Mouse (Mus musculus) kidney, postnatal 25 days (tissue): ENCODE measurements at regions not wholly inside any gene's neighbourhood (a gene's known extent, or its start where the extent isn't known, plus 50 kb on each side); places are given as distances from the start of the nearest gene placed in this dataset.
"Not testable (repeated sequence)": the region's sequence is repeated elsewhere in the genome, so short reads cannot be mapped to it uniquely, and the experiment has no call there.

Source experiments
- DNase-seq, 2 experiments: peaks; one replicate each; pipeline ENCODE4 v3.0.0; 2021; ENCODE audit warnings: mixed read lengths in 2 of 2

DNA sequence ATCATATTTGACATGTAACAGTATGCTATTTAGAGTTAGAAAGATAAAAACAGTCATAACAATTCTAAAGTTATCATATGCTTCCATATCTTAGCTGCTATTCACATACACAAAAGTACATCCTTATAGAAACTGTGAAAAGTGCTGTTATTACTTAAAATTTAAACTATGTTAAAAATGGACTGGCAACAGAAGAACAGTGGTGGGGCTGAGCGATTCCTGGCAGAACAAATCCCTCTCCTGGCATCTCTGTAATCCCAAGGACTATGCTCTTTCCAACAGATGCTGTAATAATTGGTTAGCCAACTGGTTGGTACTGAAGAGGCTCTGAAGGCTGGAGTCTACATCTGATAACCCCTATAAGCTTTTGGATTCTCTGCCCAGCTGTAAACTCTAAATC lies 393.0 kb upstream of the Slc39a10 start:
- no peak for DNase-seq

DNA sequence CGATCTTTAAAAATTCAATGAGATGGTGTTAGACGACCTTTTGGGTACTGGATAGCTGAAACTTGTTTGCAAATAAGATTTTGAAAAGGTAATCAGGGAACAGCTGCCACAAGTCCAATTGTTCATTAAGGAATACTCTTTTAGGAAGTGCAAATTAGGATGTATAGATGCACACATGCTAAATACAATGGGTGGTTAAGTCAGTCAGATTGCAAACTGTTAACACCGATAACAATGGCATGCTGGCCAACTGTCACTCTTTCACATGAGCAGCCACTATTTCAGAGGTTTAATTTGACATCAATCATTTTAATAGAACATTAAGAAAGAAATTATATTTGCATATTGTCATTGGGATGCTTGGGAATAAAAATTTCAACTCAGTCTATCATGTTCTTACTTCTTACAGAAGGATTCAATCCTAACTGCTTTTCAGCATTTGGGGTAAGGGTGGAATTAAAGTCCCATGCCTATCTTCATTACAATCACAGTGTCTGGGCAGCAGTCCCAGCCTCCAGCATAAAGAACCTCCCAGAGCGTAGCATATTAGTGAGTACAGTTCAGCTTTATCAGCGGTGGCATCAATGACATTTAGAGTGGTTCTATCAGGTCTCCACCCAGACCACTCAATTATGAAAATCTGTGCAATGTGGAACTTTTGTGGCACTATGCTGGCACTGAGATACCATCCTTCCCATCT lies 385.8 kb upstream of the Slc39a10 start:
- no peak for DNase-seq

DNA sequence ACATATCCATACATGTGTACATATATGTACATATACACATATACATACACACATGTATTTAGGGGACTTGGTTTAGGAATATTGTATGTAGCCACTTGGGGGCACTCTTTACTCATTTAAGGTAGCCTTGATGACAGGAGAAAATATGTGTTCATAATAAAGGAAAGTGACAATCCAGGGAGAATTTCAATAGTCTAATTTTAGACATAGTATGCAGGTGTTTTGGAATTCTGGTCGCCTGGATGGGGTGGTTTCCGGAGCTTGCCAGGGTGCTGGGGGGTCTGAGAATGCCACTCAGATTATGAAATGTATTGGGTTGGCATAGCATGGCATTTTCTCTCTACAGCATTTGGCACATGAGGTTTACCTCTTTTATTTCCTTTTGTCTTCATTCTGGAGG lies 385.2 kb upstream of the Slc39a10 start:
- DNase-seq = no peak

DNA sequence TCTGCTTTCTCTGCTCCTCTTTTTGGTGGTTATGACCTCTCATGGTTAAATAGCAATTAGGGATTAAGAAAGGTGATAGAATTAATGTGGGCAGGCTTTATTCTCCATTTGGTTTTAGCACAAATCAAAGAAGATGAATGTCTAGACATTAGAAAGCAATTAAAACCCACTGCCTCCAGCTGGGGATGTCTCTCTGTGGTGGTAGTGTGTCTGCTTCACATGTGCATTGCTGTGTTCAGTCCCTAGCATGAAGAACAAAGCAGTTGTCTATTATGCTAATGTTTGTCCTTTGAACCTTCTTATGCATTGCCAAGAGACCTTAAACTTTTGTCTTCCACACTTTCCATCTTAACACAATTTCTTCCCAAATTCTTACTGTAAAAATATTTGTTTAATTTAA lies 379.5 kb upstream of the Slc39a10 start:
- no peak for DNase-seq

DNA sequence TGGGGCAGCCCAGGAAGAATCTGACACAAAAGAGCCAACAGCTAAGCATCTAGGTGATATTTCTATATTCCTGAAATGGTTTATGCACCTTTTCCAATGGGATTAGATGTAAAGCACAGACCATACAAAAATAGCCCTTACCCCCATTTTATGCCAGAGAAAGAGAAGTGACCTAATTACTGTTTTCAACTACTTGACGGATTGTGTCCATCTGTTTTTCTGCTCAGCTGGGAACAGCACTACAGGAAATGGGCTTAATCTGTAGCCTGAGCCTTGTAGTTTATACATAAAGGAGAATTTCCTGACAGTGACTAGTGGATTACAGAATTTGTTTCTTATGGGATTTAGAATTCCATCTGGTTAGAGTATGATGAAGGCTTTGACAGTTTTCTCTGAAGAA lies 371.0 kb upstream of the Slc39a10 start:
- no peak for DNase-seq

GRCm38 (mm10) chr1:47261505-47262130 lies 369.0 kb upstream of the Slc39a10 start:
- no peak for DNase-seq

DNA sequence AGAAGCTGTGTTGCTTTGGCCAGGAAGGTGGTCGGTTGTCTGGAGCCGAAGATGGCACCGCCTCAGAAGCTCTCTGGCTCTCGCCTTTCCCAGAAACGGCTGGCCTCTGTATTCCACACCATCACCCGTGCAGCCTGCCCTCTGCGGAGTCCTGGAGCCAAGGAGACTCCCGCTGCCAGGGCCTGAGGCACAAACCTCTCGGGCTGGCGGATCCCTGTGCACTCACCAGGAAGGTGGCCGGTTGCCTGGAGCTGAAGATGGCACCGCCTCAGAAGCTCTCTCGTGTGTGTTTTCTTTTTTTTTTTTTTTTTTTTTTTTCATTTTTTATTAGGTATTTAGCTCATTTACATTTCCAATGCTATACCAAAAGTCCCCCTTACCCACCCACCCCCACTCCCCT lies 358.1 kb upstream of the Slc39a10 start:
- DNase-seq = not testable (repeated sequence)

- DNase-seq = no peak
Measured at GRCm38 (mm10) chr1:47217088-47217487, 324.4 kb upstream of the Slc39a10 start.

- no peak for DNase-seq
Measured at GRCm38 (mm10) chr1:47216419-47217002, 323.9 kb upstream of the Slc39a10 start.

DNA sequence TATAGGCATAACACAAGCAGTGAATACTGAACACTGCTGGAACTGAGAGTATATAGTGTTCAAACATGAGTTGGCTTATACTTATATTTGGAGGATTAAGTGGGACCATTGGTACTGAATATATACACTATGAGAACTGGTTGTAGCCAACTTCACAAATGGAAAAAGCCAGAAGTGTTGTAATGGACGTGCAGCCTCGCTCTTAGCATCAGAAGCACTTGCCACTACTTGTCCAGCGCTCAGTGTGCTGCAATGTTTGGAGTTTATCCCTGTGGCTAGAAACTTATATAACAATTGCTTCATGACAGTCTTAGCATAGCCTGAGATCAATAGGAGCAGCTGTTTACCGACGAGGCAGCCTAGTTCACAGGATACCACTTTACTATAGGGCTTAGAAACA lies 320.8 kb upstream of the Slc39a10 start:
- no peak for DNase-seq

GRCm38 (mm10) chr1:47193001-47193400 lies 300.3 kb upstream of the Slc39a10 start:
- DNase-seq = no peak

DNA sequence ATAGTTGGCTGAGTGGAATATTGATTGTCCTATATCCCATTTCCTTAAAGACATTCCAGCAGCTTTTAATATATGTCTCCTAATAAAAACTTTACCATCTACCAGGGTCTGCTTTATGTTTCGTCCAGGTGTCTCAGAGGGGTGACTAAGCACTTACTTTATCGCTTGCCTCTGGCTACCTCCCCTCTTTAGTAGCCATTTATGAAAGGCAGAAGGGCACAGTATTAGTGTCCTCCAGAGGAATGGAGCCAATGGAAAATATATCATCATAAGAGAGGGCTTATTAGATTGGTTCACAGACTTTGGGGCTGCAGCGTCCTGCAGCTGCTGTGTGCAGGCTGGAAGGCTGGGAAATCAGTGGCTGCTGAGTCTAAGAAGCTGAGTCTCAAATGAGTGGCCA lies 271.8 kb upstream of the Slc39a10 start:
- no peak for DNase-seq

DNA sequence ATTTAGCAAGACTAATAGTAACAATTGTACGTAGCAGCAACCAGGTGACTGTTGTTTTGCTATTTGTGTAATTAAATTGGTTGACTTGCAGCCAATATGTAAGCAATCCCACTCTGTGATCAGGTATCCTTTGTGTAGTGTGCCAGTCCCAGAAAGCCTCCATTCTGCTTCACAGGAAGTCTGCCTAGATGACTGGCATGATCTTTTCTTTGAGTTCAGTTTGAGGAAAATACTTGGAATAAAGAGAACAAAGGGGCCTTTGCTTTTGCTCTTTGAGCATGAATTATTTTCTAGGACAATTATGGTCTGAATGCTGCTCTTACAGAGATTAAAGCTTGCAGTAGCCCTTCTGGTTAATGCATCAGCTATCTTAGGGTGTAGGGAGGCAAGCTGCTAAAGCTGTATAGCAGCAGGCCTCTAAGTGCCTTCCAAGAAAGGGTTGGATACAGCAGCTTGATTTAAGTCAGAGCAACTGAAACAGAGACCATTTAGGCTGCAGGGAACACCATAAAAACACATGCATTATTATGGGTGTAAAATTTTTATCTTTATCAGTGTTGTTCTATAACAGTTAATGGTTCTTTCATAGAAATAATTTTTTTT lies 271.3 kb upstream of the Slc39a10 start:
- no peak for DNase-seq

DNA sequence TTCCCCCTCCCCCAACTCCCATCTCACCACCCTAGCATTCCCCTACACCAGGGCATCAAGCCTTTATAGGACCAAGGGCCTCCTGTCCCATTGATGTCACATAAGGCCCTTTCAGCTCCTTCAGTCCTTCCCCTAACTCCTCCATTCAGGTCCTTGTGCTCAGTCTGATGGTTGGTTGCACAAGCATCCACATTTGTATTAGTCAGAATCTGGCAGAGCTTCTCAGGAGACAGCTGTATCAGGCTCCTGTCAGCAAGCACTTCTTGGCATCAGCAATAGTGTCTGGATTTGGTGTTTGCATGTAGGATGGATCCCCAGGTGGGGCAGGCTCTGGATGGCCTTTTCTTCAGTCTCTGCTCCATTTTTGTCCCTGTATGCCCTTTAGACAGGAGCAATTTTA lies 237.4 kb upstream of the Slc39a10 start:
- not testable (repeated sequence) for DNase-seq

DNA sequence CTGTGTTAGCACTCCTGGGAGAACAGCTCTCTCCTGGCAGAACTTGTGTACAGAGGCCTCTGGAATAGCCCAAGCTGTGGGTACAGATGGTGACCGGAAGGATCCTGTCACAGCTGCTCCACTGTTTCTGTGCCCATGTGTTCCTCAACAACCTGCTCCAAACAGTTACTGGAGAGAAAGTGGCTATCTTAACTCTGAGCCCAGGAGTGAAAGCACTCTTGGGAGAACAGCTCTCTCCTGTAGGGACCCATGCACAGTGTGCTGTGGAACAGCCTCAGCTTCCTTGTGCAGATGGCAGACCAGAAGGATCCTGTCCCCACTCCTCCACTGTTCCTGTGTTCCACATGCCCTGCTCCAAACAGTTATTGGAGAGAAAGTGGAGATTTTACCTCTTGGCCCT lies 227.0 kb upstream of the Slc39a10 start:
- no peak for DNase-seq

DNA sequence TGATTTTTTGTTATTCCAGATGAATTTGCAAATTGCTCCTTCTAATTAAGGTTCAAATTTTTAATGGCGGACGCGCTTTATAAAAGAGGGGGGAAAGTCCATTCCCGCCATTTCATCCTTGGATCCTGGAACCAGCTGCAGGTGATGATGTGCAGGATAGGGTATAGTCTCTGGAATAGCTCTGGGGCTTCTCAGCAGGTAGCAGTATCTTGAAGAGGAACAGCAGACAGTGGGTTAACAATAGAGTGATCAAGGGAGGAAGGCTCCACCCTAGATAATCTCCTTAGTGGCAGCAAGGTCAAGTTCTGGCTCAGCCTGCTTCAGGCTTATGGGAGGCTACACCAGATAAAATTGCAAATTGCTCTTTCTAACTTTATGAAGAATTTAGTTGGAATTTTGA lies 224.0 kb upstream of the Slc39a10 start:
- not testable (repeated sequence) for DNase-seq

DNA sequence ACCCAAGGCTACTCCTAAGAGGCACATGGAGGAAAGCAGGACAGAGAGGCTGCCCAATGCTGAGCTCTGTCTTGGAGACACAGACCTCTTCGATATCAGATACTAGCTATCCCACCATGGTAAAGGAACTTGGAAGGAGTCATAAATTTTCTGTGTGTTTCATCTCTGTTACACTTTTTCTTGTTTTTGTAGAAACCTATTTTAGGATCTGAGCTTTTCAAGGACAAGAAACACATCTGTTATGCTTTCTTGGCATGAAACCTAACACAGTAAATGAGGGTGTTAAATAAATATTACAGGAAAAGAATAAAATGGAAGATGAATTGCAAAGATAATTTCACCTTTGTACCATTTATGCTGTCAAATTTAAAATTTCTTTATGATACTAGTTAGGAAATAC lies 219.8 kb upstream of the Slc39a10 start:
- DNase-seq = no peak

DNA sequence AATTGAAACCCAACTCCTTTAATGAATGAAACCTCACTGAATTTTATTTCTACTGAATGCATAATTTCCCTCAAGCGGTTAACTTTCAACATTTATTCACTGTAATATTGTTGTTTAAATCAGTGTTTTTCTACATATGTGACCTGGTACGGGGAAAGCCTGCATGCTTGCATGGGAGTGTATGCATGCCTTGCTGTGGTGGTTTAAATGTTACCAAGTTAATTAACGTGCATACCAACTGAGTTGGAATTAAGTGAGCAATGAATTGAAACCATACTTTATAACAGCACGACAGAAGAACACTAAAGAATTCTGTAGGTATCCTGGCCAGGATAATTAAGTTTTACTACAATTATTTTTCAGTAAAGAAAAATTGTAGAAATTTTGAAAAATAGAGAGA lies 211.4 kb upstream of the Slc39a10 start:
- no peak for DNase-seq

DNA sequence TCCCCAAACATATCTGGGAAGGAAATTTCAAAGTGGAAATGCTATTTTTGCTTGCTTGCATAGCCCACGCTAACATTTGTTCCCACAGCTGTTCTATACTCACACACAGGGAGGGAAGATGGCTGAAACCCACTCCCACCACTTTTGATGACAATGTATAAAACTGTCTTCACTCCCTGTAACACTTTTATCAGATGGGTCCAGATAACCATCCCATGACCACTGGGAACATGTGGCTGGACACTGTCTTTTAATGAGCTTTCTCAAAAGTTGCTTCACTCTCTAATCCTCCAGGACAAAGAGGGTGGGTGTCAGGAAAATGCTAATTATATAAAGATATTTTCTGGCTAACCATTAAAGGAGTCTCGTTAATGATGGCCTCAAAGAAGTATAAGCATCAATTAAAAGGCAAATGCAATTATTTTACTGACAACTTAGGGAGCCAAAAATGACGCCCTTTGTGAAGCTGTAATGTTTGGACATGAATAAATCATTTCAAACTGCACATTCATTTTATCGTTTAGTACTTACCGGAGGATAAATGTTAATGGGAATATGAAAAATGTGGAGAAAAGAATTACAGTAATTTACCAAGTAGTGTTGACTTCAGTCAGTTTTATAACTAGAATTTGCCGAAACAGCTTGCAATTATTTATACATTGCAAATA lies 210.8 kb upstream of the Slc39a10 start:
- no peak for DNase-seq

DNA sequence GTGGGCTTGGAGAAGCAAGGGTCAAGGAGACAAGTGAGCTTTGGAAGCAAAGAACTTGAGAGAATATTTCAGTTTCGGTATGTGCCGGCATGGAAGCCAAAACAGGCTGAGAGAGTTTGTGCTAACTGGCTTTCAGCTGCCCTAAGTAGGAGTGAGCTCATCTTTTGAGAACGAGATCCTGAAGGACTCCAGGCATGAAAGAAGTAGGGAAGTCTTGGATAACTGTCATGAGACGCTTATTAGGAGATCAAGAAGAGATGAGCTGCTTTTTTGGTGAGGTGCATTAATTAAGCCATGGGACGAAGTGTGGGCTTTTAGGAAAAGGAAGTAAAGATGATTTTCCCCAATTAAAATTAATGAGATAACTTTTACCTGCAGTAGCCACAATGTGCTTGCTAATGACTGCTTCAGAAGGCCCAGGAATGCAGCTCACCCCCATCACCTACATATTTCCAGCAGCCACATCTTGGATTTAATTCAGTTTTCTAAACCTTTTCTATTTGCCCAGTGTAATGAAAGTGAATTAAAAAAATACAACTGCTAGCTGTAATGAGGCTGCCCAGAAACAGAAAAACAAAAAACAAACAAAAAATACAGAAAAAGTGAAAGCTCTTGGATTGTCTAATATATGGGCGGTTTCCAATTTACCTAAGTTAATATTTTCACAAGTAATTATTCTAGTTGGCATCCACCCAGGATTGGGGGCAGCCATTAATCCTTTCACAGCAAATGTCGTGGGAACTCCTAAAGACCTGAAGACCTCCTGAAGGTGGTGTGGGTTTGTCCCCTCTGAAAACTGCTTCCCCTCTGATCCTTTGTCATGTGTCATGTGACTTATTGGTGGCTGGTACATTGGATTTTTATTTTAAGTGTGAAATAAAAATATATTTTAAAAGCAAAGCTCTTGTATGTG lies 204.7 kb upstream of the Slc39a10 start:
- DNase-seq = no peak

DNA sequence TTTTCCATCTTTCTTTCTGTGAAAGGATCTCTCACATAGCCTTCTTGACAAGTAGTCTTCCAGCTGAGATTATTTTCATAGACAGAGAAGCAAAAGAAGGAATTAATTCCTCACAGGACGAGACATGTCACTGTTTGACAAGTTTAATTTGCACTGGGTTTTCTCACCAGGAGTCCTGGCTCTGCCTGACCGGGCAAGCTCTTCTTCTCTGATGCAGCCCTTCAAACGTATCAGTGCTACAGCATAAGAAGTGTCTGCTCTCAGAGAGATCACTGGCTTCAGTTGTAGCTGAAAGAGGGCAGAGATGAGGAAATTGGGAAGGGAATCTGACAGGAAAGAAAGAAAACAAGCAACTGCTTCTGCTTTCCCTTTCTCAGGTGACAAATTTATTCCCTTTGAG lies 201.8 kb upstream of the Slc39a10 start:
- no peak for DNase-seq

GRCm38 (mm10) chr1:47093289-47093947 lies 200.8 kb upstream of the Slc39a10 start:
- DNase-seq = no peak
